Mouse (Mus musculus) c-Kit-negative CD71-positive TER-119-positive erythroid progenitor cells, embryonic 14.5 days (primary cell): Measurements from ENCODE around the gene Rasgrf2.

Experiments used
- DNase-seq: peaks from one replicate; pipeline ENCODE4 v3.0.0-alpha.2; 2013; ENCODE audit warnings: low read depth, low spot score

Gene Rasgrf2

GRCm38 (mm10) chr13:91955175-91955574 lies 176.3 kb downstream of the Rasgrf2 start:
- no peak for DNase-seq

GRCm38 (mm10) chr13:91940113-91940512 lies 191.3 kb downstream of the Rasgrf2 start:
- DNase-seq, result no peak

- no peak for DNase-seq
These were observed 192.6 kb downstream of the Rasgrf2 start for GRCm38 (mm10) chr13:91938826-91939225.

- no peak for DNase-seq
These were observed 194.2 kb downstream of the Rasgrf2 start for GRCm38 (mm10) chr13:91937232-91937631.

- no peak for DNase-seq
These were observed 199.3 kb downstream of the Rasgrf2 start for GRCm38 (mm10) chr13:91932122-91932521.

GRCm38 (mm10) chr13:91929943-91930726 lies 201.3 kb downstream of the Rasgrf2 start:
- DNase-seq, result no peak

GRCm38 (mm10) chr13:91928605-91929389 lies 202.7 kb downstream of the Rasgrf2 start:
- DNase-seq, result no peak

GRCm38 (mm10) chr13:91921010-91921409 lies 210.4 kb downstream of the Rasgrf2 start:
- no peak for DNase-seq

GRCm38 (mm10) chr13:91918764-91919163 lies 212.7 kb downstream of the Rasgrf2 start:
- no peak for DNase-seq

GRCm38 (mm10) chr13:91917835-91918234 lies 213.6 kb downstream of the Rasgrf2 start:
- DNase-seq, result no peak

- DNase-seq, result no peak
These were observed 215.1 kb downstream of the Rasgrf2 start for GRCm38 (mm10) chr13:91916308-91916707.

GRCm38 (mm10) chr13:91915582-91916239 lies 215.7 kb downstream of the Rasgrf2 start:
- no peak for DNase-seq

GRCm38 (mm10) chr13:91915192-91915581 lies 216.3 kb downstream of the Rasgrf2 start:
- DNase-seq, result no peak

- DNase-seq, result no peak
These were observed 219.8 kb downstream of the Rasgrf2 start for GRCm38 (mm10) chr13:91911652-91912051.

- no peak for DNase-seq
These were observed 220.2 kb downstream of the Rasgrf2 start for GRCm38 (mm10) chr13:91911211-91911610.

- peak; percentile 2 for DNase-seq
These were observed 223.1 kb downstream of the Rasgrf2 start for GRCm38 (mm10) chr13:91908202-91908980.

- DNase-seq, result no peak
These were observed 225.1 kb downstream of the Rasgrf2 start for GRCm38 (mm10) chr13:91906338-91906737.

GRCm38 (mm10) chr13:91896476-91896875 lies 235.0 kb downstream of the Rasgrf2 start:
- DNase-seq, result no peak

GRCm38 (mm10) chr13:91893132-91893531 lies 238.3 kb downstream of the Rasgrf2 start:
- no peak for DNase-seq

GRCm38 (mm10) chr13:91890031-91890619 lies 241.3 kb downstream of the Rasgrf2 start:
- DNase-seq, result no peak
